Mouse (Mus musculus) testis, adult 2 months (tissue): Measurements from ENCODE around the gene Foxc2.

Source experiments
- CTCF ChIP-seq: fragments of 200-500 bp; IDR thresholded peaks from 2 replicates; pipeline ENCODE4 v1.5.1; 2012; ENCODE audit warnings: low read depth, mild to moderate bottlenecking, inconsistent platforms, low read length, moderate library complexity; ENCODE audit not compliant: control insufficient read depth, insufficient read depth, insufficient replicate concordance
- POLR2A ChIP-seq: fragments of 200-500 bp; IDR thresholded peaks from 2 replicates; pipeline ENCODE4 v1.6.1; 2012; ENCODE audit warnings: low read depth, mild to moderate bottlenecking, inconsistent platforms, low read length, moderate library complexity; ENCODE audit not compliant: control insufficient read depth

- TF ChIP-seq CTCF = no peak
- no peak for TF ChIP-seq POLR2A
These were observed 40.0 kb upstream of the Foxc2 start for GRCm38 (mm10) chr8:121075936-121076335.
